Mouse (Mus musculus) heart, postnatal 0 days (tissue): ENCODE results near the gene Rab11a.

Experiments used
- CTCF ChIP-seq: IDR thresholded peaks from 2 replicates; pipeline ENCODE4 v1.5.1; 2016; ENCODE audit warnings: antibody characterized with exemption, control low read depth, low read depth
- EP300 ChIP-seq: IDR thresholded peaks from 2 replicates; pipeline ENCODE4 v1.6.1; 2016; ENCODE audit warnings: antibody characterized with exemption, low read depth

DNA sequence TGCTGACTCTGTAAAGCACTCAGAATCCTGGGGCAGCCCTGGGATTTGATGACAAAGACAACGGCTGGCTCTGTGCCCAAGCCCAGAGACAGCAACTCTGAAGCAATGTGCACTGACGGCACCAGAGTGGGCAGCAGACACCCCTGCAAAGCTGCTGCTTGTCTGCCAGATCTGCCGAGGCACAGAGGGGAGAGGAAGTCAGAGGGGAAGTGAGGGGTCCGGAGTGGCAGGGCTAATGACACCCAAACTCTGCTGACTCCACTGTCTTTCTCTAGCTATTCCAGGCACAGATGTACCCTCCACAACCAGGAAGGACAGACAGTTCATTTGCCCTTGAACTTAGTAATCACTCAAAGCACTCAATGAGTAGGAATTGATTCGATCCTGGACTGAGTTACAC, 33.7 kb upstream of the Rab11a start:
- no peak for TF ChIP-seq CTCF
- TF ChIP-seq EP300, result no peak
